Mouse (Mus musculus) embryonic facial prominence, embryonic 14.5 days (tissue): Measurements from ENCODE around the gene Card19. TPM values are rescaled to one million over a fixed set of nuclear protein-coding genes. Genes with fewer than 3 reads are reported as not detected.

Experiments used
- polyA plus RNA-seq: library from polyadenylated mRNA; unstranded; fragments of >200 nt; fragmentation: Nextera tagmentation; extraction: Ambion mirVana; gene quantifications from 2 replicates; pipeline ENCODE4 v1.2.1, GENCODE M21; 2014

Card19 gene
- polyA plus RNA-seq, 1 experiment from 2014 or later, result 65.1 TPM

Other genes with a start within 250 kb of the Card19 start
- gene Fam120a, start 248.0 kb downstream of the Card19 start, polyA plus RNA-seq, result 38.3 and 39.7 TPM in 2 replicates
- 3.1 and 3.3 TPM in 2 replicates for gene Wnk2, start 68.0 kb downstream of the Card19 start, polyA plus RNA-seq
- 62.4 and 65.0 TPM in 2 replicates for gene Ninj1, start 28.6 kb downstream of the Card19 start, polyA plus RNA-seq
- gene Susd3, start 32.7 kb upstream of the Card19 start, polyA plus RNA-seq, result 1.9 and 2.2 TPM in 2 replicates
- 0.51 and 0.58 TPM in 2 replicates for gene Fgd3, start 104.3 kb upstream of the Card19 start, polyA plus RNA-seq
- 35.9 and 37.1 TPM in 2 replicates for gene Bicd2, start 125.5 kb upstream of the Card19 start, polyA plus RNA-seq
- 13.8 and 14.5 TPM in 2 replicates for gene Ippk, start 205.2 kb upstream of the Card19 start, polyA plus RNA-seq